Mouse (Mus musculus): ENCODE measurements at regions not wholly inside any gene's neighbourhood (a gene's known extent, or its start where the extent isn't known, plus 50 kb on each side); places are given as distances from the start of the nearest gene placed in this dataset.

- DNase-seq (ENCODE audit: low spot score in 2 of 2) = no peak
These were observed 1729.8 kb downstream of the AI429214 start for GRCm38 (mm10) chr8:38723254-38723653.

GRCm38 (mm10) chr8:38725257-38725656, 1731.9 kb downstream of the AI429214 start:
- no peak for DNase-seq (ENCODE audit: low spot score in 2 of 2)

- DNase-seq (ENCODE audit: low spot score in 2 of 2) = no peak
These were observed 1753.7 kb downstream of the AI429214 start for GRCm38 (mm10) chr8:38747134-38747533.

GRCm38 (mm10) chr8:38766626-38767226, 1773.3 kb downstream of the AI429214 start:
- no peak for DNase-seq (ENCODE audit: low spot score in 2 of 2)

- DNase-seq (ENCODE audit: low spot score in 2 of 2) = no peak
These were observed 1819.1 kb downstream of the AI429214 start for GRCm38 (mm10) chr8:38812482-38812881.

- peak in 1 of 2 experiments; percentile 26 for DNase-seq (ENCODE audit: low spot score in 2 of 2)
These were observed 1824.8 kb downstream of the AI429214 start for GRCm38 (mm10) chr8:38818163-38818562.

GRCm38 (mm10) chr8:38861436-38861835, 1813.4 kb upstream of the Adam24 start:
- no peak for DNase-seq (ENCODE audit: low spot score in 2 of 2)

- no peak for DNase-seq (ENCODE audit: low spot score in 2 of 2)
These were observed 1807.5 kb upstream of the Adam24 start for GRCm38 (mm10) chr8:38867370-38867769.
